Mouse (Mus musculus): Measurements from ENCODE around the gene Plcg2. TPM values are rescaled to one million over a fixed set of nuclear protein-coding genes. Genes with fewer than 3 reads are reported as not detected.

The Plcg2 gene
- polyA plus RNA-seq, 1 experiment from 2014 or later, result 7.3 TPM

DNA sequence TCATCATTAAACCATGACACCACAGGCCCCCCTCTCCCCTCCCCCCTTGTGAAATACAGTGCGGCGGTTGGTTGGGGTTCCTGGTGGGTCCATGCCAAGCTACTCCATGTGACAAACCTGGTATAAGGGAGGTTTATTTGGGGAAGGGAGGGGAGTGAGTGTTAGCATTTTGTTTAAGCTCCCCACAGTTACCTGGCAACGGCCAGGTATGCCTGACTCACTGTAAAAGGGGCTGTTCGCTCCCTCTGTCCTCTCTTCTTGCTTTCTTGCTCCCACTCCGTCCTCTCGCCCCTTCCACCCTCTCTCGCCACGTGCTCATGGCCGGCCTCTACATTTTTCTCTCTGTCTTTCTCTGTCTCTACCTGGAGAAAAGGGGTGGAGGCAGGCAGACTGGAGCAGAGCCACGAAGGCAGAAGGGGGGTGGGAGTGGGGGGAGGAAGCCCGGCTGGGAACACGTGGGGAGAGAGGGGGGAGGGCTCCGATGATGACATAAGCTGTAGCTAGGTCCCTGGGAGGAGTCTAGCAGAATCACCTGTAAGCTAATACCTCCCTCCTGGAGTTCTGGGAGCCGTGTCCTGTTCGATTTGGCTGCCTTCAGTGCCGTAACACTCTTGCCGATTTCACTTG is 63.8 kb downstream of the Plcg2 start:
- TF ChIP-seq EP300 (IDR thresholded peaks at IDR 0.05; ENCODE audit: low read depth), result no peak
- no peak for TF ChIP-seq CTCF (IDR thresholded peaks at IDR 0.05; ENCODE audit: low read depth)
- Histone ChIP-seq H3K36me3 (replicated peaks; ENCODE audit: insufficient read depth, low read length) (peaks cover 3% of the 10 kb centered on the region; the same call in 1 of the 2 replicates), H3K27ac (ENCODE audit: low read depth) (no peak overlapping the region), H3K4me1 (ENCODE audit: insufficient read depth) (peaks cover 13% of the 10 kb centered on the region), H3K27me3 (ENCODE audit: insufficient read depth, low read length) (no peaks in the 10 kb centered on the region), H3K9me3 (ENCODE audit: low read length) (no peaks in the 10 kb centered on the region), H3K4me3 (ENCODE audit: low read depth, low read length) (no peak overlapping the region), H3K9ac (replicated peaks) (no peak overlapping the region), H3K4me2 (ENCODE audit: low read depth, low read length) (no peak overlapping the region)
- 50% methylated on average over 17 of the region's 17 CpGs for WGBS (ENCODE audit: insufficient replicate concordance)
- 0 out of 2 replicates have a peak, but pooled peaks have one; percentile 8 for ATAC-seq
- DNase-seq, result no peak

- Histone ChIP-seq H3K27ac (ENCODE audit: low read depth) (no peak overlapping the region), H3K4me3 (ENCODE audit: low read depth, low read length) (no peak overlapping the region), H3K36me3 (replicated peaks; ENCODE audit: insufficient read depth, low read length) (peaks cover 3% of the 10 kb centered on the region; the same call in 1 of the 2 replicates), H3K9ac (replicated peaks) (no peak overlapping the region), H3K4me1 (ENCODE audit: insufficient read depth) (peaks cover 13% of the 10 kb centered on the region), H3K9me3 (ENCODE audit: low read length) (no peaks in the 10 kb centered on the region), H3K4me2 (ENCODE audit: low read depth, low read length) (no peak overlapping the region), H3K27me3 (ENCODE audit: insufficient read depth, low read length) (no peaks in the 10 kb centered on the region)
- ATAC-seq (no peak), DNase-seq (no peak)
- WGBS (ENCODE audit: insufficient replicate concordance), result 38% methylated on average over 16 of the region's 16 CpGs
- TF ChIP-seq EP300 (IDR thresholded peaks at IDR 0.05; ENCODE audit: low read depth) (no peak), CTCF (IDR thresholded peaks at IDR 0.05; ENCODE audit: low read depth) (no peak)
Observed at GRCm38 (mm10) chr8:117562445-117563014, 64.4 kb downstream of the Plcg2 start.

DNA sequence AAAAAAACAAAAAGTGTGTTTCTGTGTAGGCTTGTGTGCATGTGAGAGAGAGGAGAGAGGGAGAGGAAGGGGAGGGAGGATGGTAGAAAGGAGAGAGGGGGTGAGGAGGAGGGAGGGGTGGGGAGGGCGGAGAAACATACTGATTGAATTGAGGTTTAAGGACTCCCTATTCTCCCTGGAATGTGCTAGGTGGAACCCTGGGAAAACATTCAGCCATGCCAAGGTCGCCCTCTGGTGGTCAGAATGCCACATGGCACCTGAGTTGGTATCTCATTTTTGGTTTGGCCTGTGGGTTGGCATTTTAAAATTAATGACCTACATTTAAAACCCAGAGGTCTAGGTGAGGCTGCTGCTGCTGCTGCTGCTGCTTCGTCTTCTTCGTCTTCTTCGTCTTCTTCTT is 71.3 kb downstream of the Plcg2 start:
- ATAC-seq (no peak), DNase-seq (peak; percentile 73)
- H3K9ac ChIP-seq (replicated peaks), result no peak overlapping the region
- H3K27me3 ChIP-seq (ENCODE audit: insufficient read depth, low read length), result no peaks in the 10 kb centered on the region
- no peak overlapping the region for H3K4me3 ChIP-seq (ENCODE audit: low read depth, low read length)
- H3K9me3 ChIP-seq (ENCODE audit: low read length), result no peaks in the 10 kb centered on the region
- H3K27ac ChIP-seq (ENCODE audit: low read depth), result no peak overlapping the region
- peaks cover 6% of the 10 kb centered on the region; the same call in 1 of the 2 replicates for H3K36me3 ChIP-seq (replicated peaks; ENCODE audit: insufficient read depth, low read length)
- 25% methylated on average over 5 of the region's 5 CpGs for WGBS (ENCODE audit: insufficient replicate concordance)
- TF ChIP-seq CTCF (IDR thresholded peaks at IDR 0.05; ENCODE audit: low read depth) (peak; percentile 92), EP300 (IDR thresholded peaks at IDR 0.05; ENCODE audit: low read depth) (no peak)
- H3K4me1 ChIP-seq (ENCODE audit: insufficient read depth), result no peaks in the 10 kb centered on the region
- H3K4me2 ChIP-seq (ENCODE audit: low read depth, low read length), result no peak overlapping the region

- no peak overlapping the region for H3K4me2 ChIP-seq (ENCODE audit: low read depth, low read length)
- no peaks in the 10 kb centered on the region for H3K27me3 ChIP-seq (ENCODE audit: insufficient read depth, low read length)
- H3K4me3 ChIP-seq (ENCODE audit: low read depth, low read length), result no peak overlapping the region
- H3K9me3 ChIP-seq (ENCODE audit: low read length), result no peaks in the 10 kb centered on the region
- DNase-seq, result no peak
- no peak overlapping the region for H3K9ac ChIP-seq (replicated peaks)
- no peak overlapping the region for H3K27ac ChIP-seq (ENCODE audit: low read depth)
- H3K36me3 ChIP-seq (replicated peaks; ENCODE audit: insufficient read depth, low read length), result peaks cover 3% of the 10 kb centered on the region; the same call in 1 of the 2 replicates
- H3K4me1 ChIP-seq (ENCODE audit: insufficient read depth), result no peaks in the 10 kb centered on the region
- no peak for ATAC-seq
- no peak for TF ChIP-seq EP300 (IDR thresholded peaks at IDR 0.05; ENCODE audit: low read depth)
- no peak for TF ChIP-seq CTCF (IDR thresholded peaks at IDR 0.05; ENCODE audit: low read depth)
- WGBS (ENCODE audit: insufficient replicate concordance), result 65% methylated on average over 9 of the region's 9 CpGs
Observed at GRCm38 (mm10) chr8:117576291-117576785, 78.2 kb downstream of the Plcg2 start.

- TF ChIP-seq CTCF (IDR thresholded peaks at IDR 0.05; ENCODE audit: low read depth) (no peak), EP300 (IDR thresholded peaks at IDR 0.05; ENCODE audit: low read depth) (no peak)
- Histone ChIP-seq H3K9me3 (ENCODE audit: low read length) (no peaks in the 10 kb centered on the region), H3K4me2 (ENCODE audit: low read depth, low read length) (no peak overlapping the region), H3K36me3 (replicated peaks; ENCODE audit: insufficient read depth, low read length) (no peaks in the 10 kb centered on the region; the same call in 1 of the 2 replicates), H3K27me3 (ENCODE audit: insufficient read depth, low read length) (no peaks in the 10 kb centered on the region), H3K4me3 (ENCODE audit: low read depth, low read length) (no peak overlapping the region), H3K9ac (replicated peaks) (no peak overlapping the region), H3K27ac (ENCODE audit: low read depth) (no peak overlapping the region), H3K4me1 (ENCODE audit: insufficient read depth) (no peaks in the 10 kb centered on the region)
- ATAC-seq (no peak), DNase-seq (no peak)
- WGBS (ENCODE audit: insufficient replicate concordance), result 49% methylated on average over 6 of the region's 6 CpGs
Observed at GRCm38 (mm10) chr8:117577059-117577458, 79.0 kb downstream of the Plcg2 start.

GRCm38 (mm10) chr8:117577883-117578282 is 79.8 kb downstream of the Plcg2 start:
- DNase-seq (no peak), ATAC-seq (no peak)
- Histone ChIP-seq H3K27me3 (ENCODE audit: insufficient read depth, low read length) (no peaks in the 10 kb centered on the region), H3K4me2 (ENCODE audit: low read depth, low read length) (no peak overlapping the region), H3K36me3 (replicated peaks; ENCODE audit: insufficient read depth, low read length) (no peaks in the 10 kb centered on the region; the same call in 1 of the 2 replicates), H3K9ac (replicated peaks) (no peak overlapping the region), H3K9me3 (ENCODE audit: low read length) (no peaks in the 10 kb centered on the region), H3K4me1 (ENCODE audit: insufficient read depth) (no peaks in the 10 kb centered on the region), H3K27ac (ENCODE audit: low read depth) (no peak overlapping the region), H3K4me3 (ENCODE audit: low read depth, low read length) (no peak overlapping the region)
- 67% methylated on average over 10 of the region's 10 CpGs for WGBS (ENCODE audit: insufficient replicate concordance)
- TF ChIP-seq CTCF (IDR thresholded peaks at IDR 0.05; ENCODE audit: low read depth) (peak; percentile 67), EP300 (IDR thresholded peaks at IDR 0.05; ENCODE audit: low read depth) (no peak)

Measured in liver, postnatal 0 days (tissue).